Mouse (Mus musculus) heart, postnatal 0 days (tissue): ENCODE results near the gene A830031A19Rik.

ENCODE experiments used
- CTCF ChIP-seq: IDR thresholded peaks from 2 replicates; pipeline ENCODE4 v1.5.1; 2016; ENCODE audit warnings: antibody characterized with exemption, control low read depth, low read depth
- EP300 ChIP-seq: IDR thresholded peaks from 2 replicates; pipeline ENCODE4 v1.6.1; 2016; ENCODE audit warnings: antibody characterized with exemption, low read depth

DNA sequence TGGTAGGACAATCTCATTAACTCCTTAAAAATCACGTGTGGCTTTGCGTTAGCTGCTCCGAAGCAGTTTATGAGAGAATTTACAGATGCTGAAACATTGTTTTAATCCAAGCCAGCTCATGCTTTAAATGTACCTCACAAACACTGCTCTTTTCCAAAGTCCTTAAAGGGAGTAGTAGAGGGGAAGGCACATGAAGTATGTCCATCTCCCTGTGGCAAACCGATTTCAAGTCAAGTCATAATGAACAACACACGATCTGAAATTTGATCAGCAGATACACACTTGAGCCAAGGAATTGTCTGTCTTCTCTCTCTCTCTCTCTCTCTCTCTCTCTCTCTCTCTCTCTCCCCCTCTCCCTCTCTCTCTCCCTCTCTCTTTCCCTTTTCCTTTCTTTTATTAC, 23.2 kb upstream of the A830031A19Rik start:
- TF ChIP-seq CTCF (no peak), EP300 (no peak)
